Mouse (Mus musculus): ENCODE results near the gene Cirbp.
A peak's percentile ranks its signal among the peaks of the same experiment; 100 is the strongest.
"Not testable (repeated sequence)": the region's sequence is repeated elsewhere in the genome, so short reads cannot be mapped to it uniquely, and the experiment has no call there.

The Cirbp gene

DNA sequence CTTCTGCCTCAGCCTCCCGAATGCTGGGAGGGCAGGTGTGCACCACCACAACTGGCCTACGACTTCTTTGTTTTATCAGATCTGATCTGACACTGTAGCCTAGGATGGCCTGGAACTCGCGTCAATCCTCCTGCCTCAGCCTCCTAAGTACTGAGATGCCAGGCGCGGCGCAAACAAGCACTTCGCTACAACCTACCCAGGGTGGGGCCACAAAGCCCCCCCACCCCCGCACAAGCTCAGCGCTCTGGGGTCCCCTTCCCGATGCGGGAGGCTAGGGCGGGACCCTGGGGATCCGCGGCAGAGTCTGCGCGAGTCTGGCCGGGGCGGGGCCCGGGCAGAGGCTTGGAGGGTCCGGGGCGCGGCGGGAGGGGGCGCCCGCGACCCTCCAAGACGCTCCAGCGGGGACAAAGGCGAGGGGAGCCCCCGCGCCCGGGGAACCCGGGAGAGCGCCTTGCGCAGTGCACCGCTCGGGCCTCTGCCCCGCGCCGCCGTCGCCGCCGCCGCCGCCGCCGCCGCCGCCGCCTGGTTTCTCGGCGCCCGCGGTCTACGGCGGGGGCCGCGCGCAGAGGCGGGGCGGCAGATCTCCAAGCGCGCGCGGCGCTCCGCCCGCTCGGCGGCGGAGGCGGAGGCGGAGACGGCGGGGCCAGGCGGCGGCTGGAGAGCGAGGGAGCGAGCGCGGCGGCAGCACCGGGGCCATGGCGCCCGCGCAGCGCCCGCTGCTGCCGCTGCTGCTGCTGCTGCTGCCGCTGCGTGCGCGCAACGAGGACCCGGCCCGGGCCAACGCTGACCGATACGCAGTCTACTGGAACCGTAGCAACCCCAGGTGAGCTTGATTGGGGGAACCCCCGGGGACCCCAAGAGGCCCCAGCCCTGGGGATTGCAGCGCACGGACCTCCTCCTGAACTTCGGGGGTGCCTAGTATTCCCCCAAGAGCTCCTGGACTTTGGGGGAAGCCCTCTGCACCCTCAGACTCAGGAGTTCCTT is 13.6 kb downstream of the Cirbp start, which contains the start of gene Efna2:
Gene Efna2 (plus strand): TSS at position 415 of the 984 bp plus-strand sequence.
- DNase-seq, result peak; percentile 69

DNA sequence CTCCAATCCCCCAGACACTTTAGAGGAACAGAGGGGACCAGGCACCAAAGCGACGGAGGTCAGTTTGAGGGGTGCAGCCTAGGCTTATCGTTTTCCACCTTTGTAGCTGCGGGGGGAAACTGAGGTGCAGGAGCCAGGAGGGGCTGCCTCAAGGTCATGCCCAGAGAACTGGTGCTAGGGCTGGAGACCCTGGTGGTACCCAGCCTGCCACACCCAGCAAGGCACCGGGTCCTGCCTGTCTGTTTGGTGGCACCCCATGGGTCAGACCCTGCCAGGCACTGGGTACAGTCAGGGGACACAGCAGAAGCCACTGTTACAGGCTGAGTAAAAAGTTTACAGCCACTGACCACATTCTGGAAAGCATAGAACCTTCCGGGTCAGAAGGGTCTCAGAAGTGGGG is 14.5 kb downstream of the Cirbp start:
- DNase-seq, result no peak

DNA sequence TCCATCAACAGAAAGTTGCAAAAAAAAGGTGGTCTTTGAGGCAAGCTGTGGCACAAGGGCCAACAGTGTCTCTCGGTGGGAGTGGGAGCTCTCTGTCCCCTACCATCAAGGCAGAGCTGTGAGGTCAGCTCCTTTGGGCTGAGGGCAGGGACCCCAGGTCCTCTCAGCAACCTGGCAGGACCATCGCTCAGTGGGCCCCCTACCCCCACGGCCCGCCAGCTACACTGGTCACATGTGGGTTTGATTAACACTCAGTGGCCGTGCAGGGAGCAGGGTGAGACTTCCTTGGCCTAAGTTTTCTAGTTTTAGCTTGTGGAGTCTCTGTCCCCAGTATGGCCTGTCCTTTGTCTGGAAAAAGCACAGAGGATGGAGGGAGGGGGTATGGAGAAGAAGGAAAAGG is 15.0 kb downstream of the Cirbp start:
- DNase-seq, result no peak

DNA sequence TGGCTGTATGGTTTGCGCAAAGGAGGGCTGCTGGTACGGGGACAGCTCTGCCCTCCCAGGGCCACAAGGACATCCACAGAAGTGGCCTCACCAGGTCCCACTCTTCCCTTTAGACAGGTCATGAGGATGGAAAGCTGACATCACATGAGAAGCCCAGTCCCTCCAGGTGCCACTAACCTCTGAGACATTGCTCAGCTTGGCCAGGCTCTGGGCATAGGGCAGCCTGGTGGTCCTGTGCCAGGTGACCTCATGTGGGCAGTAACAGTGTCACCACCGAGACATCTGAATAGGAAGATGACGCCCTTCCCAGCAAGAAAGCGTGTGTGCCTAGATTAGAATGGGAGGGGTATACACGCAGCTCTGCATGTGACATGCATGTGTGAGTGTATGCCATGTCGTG is 16.8 kb downstream of the Cirbp start:
- DNase-seq, result no peak

DNA sequence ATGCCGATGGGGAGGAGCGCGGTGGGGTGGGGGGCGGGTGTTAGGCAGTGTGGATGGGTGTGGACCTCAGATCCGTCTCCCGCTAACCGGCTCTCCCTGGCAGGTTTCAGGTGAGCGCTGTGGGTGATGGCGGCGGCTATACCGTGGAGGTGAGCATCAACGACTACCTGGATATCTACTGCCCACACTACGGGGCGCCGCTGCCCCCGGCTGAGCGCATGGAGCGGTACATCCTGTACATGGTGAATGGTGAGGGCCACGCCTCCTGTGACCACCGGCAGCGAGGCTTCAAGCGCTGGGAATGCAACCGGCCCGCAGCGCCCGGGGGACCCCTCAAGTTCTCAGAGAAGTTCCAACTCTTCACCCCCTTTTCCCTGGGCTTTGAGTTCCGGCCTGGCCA is 20.9 kb downstream of the Cirbp start:
- no peak for DNase-seq

DNA sequence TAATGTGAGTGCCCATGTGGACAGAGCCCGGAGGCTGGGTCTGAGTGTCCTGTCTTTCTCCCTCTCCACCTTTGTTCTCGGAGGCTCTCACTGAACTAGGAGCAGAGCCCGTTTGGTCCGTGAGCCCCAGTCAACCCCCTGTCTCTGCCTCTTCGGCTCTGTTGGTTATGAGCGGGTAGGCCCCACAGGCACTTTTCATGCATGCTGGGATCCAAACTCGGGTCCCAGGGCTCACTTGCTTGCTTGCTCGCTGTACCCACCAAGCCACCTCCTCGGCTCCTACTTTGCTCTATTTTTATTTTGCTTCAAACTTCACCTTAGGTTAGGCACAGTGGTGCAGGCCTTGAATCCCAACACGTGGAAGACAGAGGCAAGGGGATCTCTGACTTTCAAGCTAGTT is 22.0 kb downstream of the Cirbp start:
- DNase-seq, result no peak

DNA sequence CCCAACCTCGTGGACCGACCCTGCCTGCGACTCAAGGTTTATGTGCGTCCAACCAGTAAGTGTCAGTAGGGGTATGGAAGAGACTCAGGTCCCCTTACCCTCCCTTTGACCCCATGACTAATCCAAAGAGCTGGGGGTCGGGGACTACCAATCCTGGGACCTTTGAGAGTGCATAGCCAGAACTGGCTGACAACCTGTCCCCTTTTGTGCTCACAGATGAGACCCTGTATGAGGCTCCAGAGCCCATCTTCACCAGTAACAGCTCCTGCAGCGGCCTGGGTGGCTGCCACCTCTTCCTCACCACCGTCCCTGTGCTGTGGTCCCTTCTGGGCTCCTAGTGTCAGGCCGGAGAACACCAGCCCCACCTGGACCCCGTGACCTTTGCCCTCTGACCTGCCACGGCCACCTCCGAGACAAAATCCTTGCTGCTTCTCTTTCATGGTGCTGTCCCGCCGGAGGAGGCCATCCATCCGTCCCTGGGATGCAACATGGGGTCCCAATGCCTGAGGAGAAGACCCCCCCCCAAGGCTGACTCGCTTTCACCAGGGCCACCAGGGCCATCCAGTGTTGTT is 22.8 kb downstream of the Cirbp start:
- no peak for DNase-seq

DNA sequence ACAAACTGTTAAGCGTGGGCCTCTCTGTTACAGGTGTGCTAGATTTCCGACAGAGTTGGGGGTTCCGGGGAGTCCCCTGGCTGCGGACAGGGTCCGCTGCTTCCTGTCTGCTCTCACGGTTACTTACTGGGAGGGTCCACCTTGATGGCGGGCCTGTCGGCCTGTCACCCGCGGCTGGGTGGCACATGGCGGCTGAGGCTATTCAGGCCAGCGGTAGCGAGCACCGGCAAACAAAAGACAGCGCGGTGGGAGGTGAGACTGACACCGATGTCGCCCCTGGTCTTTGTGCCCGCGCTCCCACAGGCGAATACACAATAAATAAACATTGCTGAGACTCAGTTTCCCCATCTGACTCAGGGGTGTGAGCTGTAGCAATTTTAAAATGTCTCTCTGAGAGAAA is 24.2 kb downstream of the Cirbp start:
- no peak for DNase-seq

DNA sequence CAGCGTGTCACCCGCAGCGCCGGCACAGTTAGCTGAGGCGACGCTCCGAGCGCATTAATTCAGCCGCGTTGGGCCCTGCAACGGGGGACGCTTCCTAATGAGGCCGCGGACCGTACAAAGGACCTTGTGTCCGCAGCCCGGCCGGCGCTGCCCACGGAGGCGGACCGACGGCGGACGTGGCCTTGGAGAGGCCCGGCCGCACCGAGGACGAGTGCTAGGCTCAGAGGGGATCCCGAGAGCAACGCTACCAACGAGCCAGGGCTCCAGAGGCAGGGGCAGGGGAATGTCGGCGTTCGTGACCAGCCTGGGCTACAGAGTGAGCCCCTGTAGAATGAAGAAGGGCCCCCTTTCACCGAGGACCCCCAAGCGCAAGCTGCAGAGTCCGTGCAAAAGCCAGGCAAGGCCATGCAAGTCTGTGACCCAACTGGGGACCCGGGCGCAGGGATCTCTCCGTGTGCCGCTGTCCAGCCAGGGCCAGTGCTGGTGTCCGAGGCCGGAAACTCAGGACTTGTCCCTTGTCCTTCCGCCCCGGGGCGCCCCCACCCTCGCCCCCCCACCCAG is 24.8 kb downstream of the Cirbp start:
- peak; percentile 70 for DNase-seq

DNA sequence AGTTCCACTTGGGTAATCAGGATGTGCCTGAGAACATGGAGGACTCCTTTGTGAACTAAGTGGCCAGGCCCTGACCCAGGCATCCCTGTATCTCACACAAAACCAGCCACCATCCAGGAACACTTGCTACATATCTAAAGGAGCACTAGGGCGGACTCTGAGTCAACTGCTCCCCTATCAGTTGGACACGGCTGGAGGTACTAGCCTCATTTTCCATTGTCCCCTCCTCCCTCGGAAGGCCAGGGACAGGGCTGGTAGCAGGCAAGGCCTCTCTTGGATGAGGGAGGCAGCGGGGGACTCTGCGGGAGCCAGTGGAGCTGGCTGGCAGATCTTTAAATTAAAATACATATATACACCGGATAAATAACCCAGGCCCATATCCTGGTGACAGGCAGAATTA is 28.2 kb downstream of the Cirbp start:
- DNase-seq, result no peak

DNA sequence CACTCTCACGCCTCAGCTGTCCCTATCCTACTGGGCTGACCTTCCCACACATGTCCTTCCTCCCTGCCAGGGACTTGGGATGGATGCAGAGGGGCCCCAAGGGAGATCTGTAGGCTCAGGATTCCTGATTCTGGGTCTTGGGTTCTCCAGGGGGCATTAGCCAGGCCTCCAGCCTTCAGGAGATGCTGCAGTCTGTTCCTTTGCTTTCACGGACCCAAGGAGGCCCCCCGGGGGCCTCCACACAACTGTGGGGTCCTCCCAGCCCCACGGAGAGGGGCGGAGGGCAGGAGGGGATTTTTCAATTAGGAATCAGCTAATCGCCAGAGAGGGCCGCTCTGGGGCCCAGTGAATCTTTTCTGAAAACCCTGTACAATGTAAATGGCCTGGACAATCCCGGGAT is 28.7 kb downstream of the Cirbp start:
- no peak for DNase-seq

DNA sequence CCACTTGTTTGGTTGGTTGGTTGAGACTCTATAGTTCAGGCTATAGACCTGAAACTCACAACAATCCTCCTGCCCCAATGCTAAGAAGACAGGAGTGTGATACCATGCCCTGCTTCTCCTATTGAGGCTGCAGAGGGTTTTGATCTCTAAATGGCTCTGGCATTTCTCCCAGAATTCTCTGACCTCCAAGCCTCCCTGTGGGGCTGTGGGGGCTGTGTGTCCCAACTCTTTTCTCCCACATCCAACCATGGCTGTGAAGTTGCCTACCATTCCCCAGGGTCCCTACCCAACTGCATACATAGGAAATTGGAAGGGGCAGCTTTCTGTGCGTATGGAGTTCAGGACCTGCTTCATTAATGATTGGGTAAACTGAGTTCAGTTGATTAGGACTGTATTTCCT is 30.4 kb downstream of the Cirbp start:
- no peak for DNase-seq

DNA sequence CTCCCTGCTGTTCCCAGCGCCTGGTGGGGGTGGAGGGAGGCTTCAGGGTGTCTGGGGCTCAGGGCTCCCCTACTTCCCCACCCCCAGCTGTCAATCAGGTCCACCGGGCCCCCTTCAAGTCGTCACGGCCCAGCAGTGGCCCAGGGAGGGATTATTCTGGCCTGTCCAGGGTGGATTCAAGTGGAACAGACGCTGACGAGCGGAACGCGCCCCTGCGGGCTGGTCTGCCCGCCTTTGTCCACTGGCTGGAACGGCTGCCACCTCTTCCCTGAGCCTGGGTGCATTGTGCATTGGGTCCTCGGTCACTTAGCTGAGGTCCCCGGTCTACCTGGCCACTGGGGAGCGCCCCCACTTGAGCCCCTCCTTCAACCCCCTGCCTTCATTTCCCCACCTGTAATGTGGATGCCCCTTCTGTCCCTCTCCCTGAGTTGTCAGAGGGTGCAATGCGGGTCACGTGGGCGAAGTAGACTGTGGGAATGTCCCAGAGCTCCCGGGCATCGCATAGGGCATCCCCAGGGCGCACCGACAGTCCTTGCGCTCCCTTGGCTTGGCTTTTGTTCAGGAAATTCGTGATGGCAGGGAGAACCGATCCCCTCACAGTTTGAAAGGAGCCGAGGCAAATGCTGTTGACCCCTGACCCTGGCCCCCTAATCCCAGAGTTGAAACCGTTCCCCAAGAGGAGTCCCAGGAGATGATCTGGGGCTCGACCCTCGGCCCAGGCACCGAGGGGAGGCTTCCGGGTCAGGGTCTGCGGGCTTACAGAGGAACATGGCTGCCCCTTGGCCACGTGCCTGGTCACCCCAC is 31.2 kb downstream of the Cirbp start:
- DNase-seq, result no peak

DNA sequence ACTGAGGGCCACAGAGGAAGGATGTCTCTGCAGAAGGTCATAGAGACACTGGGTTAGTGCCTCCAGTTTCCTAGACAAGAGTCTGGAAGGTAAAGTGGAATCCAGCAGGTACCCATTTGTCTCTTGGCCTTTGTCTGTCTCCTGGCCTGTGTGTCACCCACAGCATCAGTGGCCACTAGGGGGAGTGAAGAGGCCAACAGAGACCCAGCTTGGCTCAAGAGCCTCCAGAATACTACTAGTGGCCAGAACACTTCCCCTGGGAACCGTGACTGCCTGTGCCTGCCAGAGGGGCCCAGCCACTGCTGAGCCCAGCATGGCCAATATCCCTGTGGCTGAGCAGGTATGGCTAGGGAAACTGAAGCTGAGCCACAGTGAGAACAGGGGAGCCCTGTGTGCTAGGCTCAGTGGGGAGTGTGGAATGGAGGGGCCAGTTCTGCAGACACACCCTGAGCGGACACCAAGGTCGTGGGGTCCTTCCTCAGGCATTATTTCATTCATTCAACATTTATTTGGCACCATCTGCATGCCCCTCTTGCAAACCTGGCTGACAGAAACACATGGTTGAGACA is 33.7 kb downstream of the Cirbp start:
- DNase-seq, result peak; percentile 92

DNA sequence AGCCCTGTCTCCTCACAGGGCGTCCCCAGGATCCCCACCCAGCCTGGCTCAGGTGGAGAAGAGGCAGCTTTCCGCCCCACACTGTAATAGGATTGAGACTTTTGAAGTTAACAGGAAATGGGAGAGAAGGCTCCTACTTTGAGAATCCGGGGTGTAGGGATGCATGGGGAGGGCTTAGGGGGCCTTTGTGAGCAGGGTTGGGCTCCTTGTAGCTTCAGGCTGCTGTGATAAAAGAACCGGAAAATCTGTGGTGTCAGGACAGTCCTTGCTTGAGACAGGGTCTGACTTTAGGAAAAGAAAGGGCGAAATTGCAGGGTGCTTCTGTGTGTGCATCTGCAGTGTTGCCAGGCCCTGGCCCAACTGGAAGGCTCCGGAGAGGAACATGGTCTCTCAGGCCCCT is 34.7 kb downstream of the Cirbp start:
- no peak for DNase-seq

DNA sequence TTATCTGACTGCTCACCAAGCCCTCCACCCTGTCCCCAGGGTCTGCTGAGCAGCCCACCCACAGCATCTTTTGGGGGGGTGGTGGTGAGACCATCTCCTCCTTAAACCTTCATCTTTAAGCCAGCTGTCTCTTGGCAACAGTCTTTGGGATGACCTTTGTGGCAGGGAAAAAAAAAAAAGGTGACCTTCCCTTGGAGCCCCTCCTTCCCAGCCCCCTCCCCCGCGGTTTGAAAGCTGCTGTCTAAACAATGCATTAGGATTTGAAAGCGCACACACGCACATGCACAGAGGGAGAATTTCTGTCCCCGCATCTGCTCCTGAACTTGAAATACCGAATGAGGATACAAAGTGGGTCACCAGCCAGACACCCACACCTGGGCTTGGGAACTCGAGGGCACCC is 38.3 kb downstream of the Cirbp start:
- DNase-seq, result no peak

DNA sequence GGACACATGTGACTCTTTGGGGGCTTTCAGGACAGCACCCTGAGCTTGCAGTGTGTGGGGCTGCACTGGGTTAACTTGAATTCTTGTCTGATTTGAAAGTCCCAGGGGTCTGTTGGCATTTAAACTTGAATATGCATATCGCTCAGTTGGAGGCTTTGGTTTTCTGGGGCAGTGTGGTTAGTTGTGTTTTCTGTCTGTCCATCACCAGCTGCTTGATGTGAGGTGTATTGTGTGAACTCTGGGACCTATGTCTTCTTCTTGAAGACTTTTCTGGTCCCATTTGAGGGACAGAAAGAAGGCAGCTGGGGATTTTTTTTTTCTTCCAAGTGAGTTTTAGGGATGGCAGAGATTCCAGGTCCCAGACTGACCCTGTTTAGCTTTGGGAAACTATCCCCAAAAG is 41.4 kb downstream of the Cirbp start:
- DNase-seq, result no peak

DNA sequence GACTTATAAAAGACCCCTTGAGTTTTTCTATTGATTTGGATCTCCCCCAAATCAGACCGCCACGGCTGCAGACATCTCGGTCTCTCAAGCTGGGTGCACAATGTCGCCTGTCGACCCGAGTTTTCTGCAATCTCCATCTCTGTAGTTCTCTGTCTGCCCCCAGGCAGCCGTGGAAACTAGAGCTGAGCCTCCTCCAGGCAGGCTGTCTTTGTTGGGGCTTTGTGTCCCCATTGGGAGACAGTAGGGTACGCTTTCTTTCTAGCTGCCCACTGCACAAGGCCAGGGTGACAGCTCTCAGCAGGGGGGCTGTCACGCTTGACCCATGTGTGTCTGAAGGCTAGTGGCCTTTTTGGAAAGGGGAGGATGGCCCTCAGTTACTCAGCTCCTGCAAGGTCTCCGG is 41.9 kb downstream of the Cirbp start:
- no peak for DNase-seq

DNA sequence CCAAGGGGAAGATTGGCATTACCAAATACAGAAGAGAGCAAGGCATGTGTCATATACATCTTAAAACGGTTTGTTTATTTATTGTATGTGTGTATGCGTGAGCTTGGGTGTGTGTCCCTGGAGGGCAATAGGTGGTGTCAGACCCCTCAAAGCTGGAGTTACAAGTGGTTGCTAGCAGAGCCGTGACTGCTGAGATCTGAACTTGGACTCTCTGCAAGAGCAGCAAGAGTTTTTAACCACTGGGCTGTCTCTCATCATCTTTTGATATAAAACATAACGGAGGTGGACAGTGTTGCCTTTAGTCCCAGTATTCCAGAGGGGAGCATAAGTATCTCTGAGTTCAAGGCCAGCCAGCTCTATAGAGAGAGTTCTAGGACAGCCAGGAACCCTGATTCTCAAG is 42.5 kb downstream of the Cirbp start:
- DNase-seq, result no peak

DNA sequence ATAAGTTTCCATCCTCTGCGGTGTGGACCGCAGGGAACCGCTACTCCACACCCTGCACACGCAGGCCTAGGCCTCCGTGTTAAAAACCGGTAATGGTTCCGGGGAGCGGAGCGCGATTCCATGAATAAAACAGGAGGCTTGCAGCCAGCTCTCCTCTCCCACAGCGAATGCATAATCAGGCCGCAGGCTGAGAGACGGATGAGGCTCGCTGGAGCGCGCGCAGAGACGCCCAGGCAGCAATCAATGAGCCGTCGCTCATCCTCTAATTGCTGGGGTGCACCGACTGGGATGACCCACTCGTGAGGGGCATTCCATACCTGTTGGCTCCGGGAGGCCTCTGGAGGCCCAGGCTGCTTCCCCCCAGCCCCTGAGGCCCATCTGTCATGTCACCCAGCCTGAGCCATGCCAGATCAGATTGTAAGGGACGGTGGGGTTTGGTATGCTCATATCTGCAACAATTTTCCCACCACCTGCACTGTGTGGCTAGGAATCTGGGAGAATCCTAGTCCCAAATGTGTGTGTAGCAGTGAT is 43.1 kb downstream of the Cirbp start:
- no peak for DNase-seq

DNA sequence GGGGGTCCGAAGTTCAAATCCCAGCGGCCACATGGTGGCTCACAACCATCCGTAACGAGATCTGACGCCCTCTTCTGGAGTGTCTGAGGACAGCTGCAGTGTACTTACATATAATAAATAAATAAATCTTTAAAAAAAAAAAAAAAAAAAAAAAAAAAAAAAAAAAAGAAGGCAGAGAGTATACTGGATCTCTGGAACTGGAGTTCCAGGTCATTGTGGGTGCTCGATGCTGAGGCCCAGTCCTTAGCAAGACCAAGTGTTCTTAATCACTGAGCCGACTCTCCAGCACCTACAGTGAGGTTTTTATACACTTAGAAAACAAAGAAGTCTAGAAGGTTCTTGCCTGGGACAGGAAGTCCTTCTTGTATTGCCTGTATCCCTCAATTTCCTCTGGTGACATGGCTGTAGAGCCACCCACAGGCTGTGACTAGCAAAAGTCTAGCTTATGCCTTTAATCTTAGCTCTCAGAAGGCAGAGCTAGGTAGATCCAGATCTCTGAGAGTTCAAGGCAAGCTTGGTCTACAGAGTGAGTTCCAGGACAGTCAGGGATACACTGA is 45.8 kb downstream of the Cirbp start:
- DNase-seq, result not testable (repeated sequence)

DNA sequence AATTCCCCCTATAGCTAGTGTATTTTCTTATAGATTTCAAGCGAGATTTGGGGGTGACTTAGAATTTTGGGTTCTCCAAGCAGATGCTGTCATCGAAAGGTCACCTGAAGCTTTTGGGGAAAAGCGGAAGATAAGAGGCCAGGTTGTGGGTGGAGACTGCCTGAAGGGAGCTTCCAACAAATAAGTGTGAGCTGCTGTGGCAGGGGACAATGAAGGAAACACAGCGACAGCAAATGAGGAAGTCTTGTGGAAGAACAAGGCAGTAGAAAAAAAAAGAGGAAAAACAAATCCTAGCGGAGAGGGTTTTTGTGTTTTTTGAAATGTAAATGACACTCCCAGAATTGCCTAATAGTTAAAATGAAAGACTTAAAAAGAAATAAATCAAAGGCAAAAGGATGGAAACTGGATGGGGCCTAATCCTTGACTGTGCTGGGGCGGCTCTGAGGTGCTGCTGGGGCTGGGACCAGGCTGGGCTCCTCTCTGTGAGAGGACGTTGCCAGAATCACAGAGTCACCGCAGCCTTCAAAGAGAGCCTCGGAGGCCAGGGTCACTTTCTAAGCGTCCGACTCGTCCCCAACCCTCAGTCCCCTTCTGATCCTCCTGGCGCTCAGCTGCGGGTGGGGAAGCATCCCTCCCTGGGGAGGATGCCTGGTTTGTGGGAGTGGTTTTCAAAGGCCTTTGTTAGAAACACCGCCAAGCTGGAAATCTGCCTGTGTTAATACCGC is 49.4 kb downstream of the Cirbp start:
- no peak for DNase-seq

Data from kidney, postnatal 10 days (tissue).